Mouse (Mus musculus) bone marrow macrophage, adult 2 months (primary cell): ENCODE data around the gene Rnf130. TPM values are rescaled to one million over a fixed set of nuclear protein-coding genes. Genes with fewer than 3 reads are reported as not detected.

Experiments
- H3K27ac ChIP-seq: 2 replicates; pipeline ENCODE4 v1.5.1; 2012; ENCODE audit warnings: low read depth, low read length; ENCODE audit not compliant: insufficient read depth
- H3K4me1 ChIP-seq: 2 replicates; pipeline ENCODE4 v1.6.1; 2012; ENCODE audit warnings: low read length; ENCODE audit not compliant: control insufficient read depth, insufficient read depth
- H3K4me3 ChIP-seq: 2 replicates; pipeline ENCODE4 v1.5.1; 2012; ENCODE audit warnings: mild to moderate bottlenecking, low read length, moderate library complexity; ENCODE audit not compliant: insufficient read depth
- CTCF ChIP-seq: IDR thresholded peaks from 2 replicates; pipeline ENCODE4 v1.5.1; 2012; ENCODE audit warnings: low read depth, mild to moderate bottlenecking, low read length, moderate library complexity
- POLR2A ChIP-seq: IDR thresholded peaks from 2 replicates; pipeline ENCODE4 v1.6.1; 2012; ENCODE audit warnings: mild to moderate bottlenecking, low read depth, low read length, borderline replicate concordance
- polyA plus RNA-seq: library from polyadenylated mRNA; stranded (reverse); fragments of >200 nt; gene quantifications from 2 replicates; pipeline ENCODE4 v1.2.4, GENCODE M21; 2012; ENCODE audit not compliant: missing spikeins, insufficient read depth, insufficient read length

Rnf130 gene
- polyA plus RNA-seq, 1 experiment, result 504 TPM

DNA sequence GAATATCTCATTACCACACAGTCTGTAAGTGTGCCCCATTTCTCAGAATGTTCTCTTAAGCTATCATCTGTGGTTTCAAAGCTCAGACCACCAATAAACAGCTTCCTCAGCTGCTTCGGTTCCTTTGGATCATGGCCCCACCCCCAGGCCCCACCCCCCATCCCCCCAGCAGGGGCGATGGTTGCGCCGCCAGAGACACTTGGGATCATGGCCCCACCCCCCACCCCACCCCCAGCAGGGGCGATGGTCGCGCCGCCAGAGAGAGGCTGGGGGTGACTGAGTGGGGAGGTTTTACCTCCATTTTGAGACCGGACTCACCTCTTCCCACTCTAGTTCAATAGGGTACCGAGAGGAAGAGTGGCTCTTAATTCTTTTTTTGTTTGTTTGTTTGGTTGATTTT, 102.6 kb downstream of the Rnf130 start:
- no peak for TF ChIP-seq POLR2A
- no peak for TF ChIP-seq CTCF
- no peak overlapping the region for H3K27ac ChIP-seq
- H3K4me3 ChIP-seq, result no peak overlapping the region
- H3K4me1 ChIP-seq, result peaks cover 8% of the 10 kb centered on the region

DNA sequence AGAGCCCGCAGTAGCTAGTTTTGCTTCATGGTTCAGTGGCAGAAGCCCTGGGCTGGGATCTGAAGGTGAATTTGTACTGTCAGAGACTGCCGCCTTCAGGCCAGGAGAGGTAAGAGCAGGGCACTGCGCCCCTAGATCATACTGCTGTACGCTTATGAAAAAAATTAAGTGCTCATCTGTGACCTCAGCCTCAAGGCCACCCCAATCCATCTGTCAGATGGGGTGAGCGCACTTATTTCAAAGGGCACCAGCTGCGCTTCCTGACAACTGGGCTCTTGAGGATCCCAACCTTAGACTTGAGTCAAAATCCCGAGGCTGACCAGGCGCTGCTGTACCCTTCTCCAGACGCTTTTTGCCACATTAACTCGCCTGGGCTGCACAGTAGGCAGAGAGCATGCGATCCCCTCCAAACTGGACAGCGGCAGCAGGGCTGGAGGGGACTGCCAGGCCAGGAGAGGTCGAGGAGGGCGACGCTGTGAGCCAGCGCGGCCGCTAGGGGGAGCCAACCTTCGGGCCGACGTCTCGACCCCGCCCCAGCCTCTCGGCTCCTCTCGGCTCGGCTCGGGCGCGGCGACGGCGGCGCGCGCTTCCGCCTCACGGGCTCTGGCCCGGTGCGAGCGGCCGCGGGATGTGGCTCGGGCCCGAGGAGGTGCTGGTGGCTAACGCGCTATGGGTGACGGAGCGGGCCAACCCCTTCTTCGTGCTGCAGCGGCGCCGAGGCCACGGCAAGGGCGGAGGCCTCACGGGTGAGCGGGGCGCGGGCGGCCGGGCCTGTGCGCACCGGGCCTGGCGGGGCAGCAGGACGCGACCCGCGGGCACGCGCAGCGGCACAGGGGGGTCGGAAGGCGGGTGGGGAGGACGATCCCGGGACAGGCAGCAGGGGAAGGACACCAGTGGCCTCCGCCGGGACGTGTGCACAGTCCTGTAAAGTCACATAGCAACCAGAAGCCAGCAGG, 105.9 kb downstream of the Rnf130 start, which contains the start of gene Tbc1d9b:
Gene Tbc1d9b, plus strand, starts transcription at position 586 of the 956 bp plus-strand sequence.
- Histone ChIP-seq H3K4me1 (peaks cover 26% of the 10 kb centered on the region), H3K4me3 (peak within 1 kb of the TSS; percentile 88), H3K27ac (peak within 1 kb of the TSS; percentile 54)
- no peak for TF ChIP-seq POLR2A
- TF ChIP-seq CTCF, result peak; percentile 57

DNA sequence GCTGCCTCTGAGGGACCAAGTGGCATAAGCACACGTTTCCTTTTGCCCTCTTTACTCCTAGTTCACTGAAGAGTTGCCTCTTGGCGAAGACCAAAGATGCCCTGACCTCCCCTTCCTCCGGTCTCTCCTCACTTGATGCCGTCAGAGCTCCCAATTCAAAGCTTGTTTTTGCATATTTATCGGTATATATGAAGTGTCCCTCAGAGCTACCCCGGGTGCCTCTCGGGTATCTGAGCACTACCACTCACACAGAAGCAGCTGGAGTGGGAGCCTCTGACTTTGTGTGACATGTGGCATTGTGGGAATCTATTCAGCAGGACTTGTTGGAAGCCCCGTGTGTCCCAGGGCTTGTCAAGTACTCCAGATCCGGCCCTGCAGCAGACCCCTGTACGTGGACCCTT, 106.7 kb downstream of the Rnf130 start:
- TF ChIP-seq CTCF (no peak), POLR2A (no peak)
- H3K4me1 ChIP-seq, result peaks cover 26% of the 10 kb centered on the region
- H3K4me3 ChIP-seq, result peak overlapping the region; percentile 88
- peak overlapping the region; percentile 46; the same call in 1 of the 2 replicates for H3K27ac ChIP-seq

DNA sequence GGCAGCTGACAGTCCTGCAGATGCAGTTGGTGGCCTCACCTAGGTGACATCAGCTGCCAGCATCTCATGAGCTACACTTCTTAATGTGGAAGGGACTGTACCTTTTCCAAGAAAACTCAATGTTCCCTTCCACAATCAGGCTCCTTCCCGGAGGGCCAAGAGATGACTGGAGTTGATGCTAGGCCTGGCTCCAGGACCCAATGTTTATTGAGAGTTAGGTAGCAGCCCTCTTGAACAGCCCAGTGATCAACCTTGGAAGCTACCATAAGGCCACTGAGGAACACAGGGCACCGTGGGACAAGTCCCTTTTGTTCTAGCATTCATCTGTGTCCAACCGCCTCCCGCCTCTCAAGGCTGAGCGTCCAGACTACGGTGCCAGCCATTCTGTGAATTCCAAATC, 107.1 kb downstream of the Rnf130 start:
- peaks cover 26% of the 10 kb centered on the region for H3K4me1 ChIP-seq
- TF ChIP-seq POLR2A (no peak), CTCF (no peak)
- H3K4me3 ChIP-seq, result peak overlapping the region; percentile 88
- H3K27ac ChIP-seq, result no peak overlapping the region

DNA sequence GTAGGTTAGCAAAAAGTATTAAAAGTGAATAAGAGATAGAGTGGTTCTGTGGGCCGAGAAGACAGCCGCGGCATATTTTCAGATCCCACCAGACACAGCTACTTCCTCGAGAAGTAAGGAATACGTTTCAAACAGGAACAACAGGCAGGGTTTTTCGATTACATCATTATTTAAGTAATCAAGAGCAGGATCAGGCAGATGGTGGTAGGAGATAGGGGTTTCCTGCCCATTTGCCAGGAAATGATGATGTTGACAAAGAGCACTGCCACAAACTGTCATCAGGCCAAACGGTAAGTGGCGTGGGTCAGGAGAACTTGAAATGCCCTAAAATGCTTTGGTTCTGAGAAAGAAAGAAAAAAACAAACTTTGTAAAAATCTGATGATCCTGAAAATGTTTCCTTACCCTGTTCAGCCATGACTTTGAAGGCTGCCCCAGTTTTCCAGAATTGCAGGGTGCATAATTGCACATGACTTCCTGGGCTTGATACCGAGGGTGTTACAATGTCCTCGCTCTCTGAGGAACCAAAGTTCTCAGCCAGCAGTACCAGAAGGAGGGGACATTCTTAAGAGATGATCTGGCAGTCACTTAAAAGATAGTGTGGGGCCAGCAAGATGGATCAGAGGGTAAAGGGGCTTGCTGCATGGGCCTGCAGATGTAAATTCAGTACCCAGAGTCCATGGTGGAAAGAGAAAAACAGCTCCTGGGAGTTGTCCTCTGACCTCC, 109.2 kb downstream of the Rnf130 start:
- no peak for TF ChIP-seq POLR2A
- TF ChIP-seq CTCF, result no peak
- peaks cover 26% of the 10 kb centered on the region for H3K4me1 ChIP-seq
- H3K4me3 ChIP-seq, result peak overlapping the region; percentile 5; the same call in 1 of the 2 replicates
- H3K27ac ChIP-seq, result peak overlapping the region; percentile 60

DNA sequence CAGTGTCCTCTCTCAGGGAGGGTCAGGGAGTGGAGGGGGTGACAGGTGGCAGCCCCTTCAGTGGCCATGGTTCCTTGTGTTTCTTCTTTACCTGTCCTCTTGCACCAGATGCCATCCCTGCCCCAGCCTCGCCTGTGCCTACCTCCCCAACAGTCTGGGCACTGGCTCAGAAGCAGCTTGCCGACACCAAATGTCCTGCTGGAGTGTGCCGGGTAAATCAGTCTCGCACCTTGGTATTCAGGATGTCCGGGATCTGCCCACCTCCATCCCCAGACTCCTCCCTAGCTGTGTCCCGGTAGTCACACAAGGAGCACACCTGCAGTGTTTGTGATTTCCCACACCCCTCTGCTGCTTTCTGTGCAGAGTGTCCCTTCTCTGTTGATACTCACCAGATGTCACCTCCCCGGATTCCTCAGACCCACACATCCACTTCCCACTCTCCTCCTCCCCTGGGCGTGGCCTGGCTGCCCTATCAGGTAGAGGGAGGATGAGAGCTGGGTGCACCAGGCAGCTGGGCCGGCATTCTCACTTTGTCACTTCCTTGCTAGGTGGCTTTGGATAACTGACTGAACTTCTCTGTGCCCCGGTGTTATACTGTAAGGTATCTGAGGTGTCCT, 113.2 kb downstream of the Rnf130 start:
- no peak for TF ChIP-seq POLR2A
- no peak for TF ChIP-seq CTCF
- Histone ChIP-seq H3K4me1 (peaks cover 15% of the 10 kb centered on the region), H3K27ac (no peak overlapping the region), H3K4me3 (no peak overlapping the region)

DNA sequence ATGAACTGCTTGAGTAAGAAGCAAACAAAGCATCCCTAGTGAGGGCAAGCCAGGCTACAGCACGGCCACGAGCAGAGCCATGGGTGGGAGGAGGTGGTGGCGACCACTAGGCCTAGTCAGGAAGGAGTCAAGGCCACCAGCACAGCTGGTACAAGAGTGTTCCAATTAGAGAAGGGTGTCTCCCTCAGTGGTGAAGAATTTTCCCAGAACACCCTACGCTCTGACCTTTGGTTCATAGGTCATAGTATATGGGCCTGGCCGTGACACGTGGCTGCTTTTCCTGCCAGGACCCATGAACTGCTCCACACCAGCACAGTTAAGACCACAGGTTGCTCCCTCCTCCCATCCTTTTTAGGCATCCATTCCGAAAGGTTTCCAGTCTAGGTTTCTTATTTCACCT, 114.4 kb downstream of the Rnf130 start:
- Histone ChIP-seq H3K4me1 (peaks cover 5% of the 10 kb centered on the region), H3K4me3 (no peak overlapping the region), H3K27ac (no peak overlapping the region)
- TF ChIP-seq POLR2A, result no peak
- TF ChIP-seq CTCF, result no peak

DNA sequence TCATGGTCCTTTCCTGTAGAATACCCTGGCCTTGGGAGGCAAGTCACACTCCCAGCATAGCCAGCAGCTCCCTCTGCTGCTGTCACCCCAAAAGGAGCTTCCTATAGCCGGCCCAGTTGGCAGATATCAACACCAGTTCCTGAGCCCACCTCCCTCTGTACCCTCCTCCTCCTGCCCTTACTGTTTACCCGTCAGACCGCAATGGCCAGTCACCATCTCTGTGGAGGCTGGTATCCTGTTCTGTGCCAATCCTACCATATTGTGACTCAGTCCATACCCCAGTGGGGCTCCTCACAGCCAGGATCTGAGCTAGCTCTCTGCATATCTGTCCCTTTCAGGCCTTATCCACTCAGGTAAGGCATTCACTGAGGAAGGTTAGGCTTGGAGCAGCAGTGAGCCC, 120.4 kb downstream of the Rnf130 start:
- H3K4me1 ChIP-seq, result peaks cover 10% of the 10 kb centered on the region
- TF ChIP-seq CTCF (no peak), POLR2A (no peak)
- no peak overlapping the region for H3K4me3 ChIP-seq
- H3K27ac ChIP-seq, result no peak overlapping the region

DNA sequence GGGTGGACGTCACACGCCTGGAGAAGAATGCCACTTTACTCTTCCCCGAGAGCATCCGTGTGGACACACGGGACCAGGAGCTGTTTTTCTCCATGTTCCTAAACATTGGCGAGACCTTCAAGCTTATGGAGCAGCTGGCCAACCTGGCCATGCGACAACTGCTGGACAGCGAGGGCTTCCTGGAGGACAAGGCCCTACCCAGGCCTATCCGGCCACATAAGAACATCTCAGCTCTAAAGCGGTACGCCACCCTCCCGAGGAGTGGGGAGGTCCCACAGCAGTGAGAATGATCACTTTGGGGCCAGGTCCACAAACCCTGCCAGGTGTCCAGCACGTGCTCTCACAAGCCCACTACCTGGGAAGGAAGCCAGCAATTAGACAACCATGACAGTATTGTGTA, 121.0 kb downstream of the Rnf130 start:
- peaks cover 10% of the 10 kb centered on the region for H3K4me1 ChIP-seq
- no peak overlapping the region for H3K27ac ChIP-seq
- TF ChIP-seq CTCF (no peak), POLR2A (no peak)
- no peak overlapping the region for H3K4me3 ChIP-seq
